Mouse (Mus musculus) liver, adult 2 months (tissue): ENCODE results near the gene Gart. TPM values are rescaled to one million over a fixed set of nuclear protein-coding genes. Genes with fewer than 3 reads are reported as not detected.
A peak's percentile ranks its signal among the peaks of the same experiment; 100 is the strongest.

ENCODE experiments used
- DNase-seq: peaks from one replicate; pipeline ENCODE4 v3.0.0-alpha.2; 2011; ENCODE audit warnings: low read depth, low spot score; ENCODE audit errors: extremely low read depth
- H3K27ac ChIP-seq: fragments of 200-500 bp; replicated peaks from 2 replicates; pipeline ENCODE4 v1.5.1; 2012; ENCODE audit warnings: low read depth, mild to moderate bottlenecking, control low read depth, inconsistent platforms, low read length; ENCODE audit not compliant: insufficient read depth
- H3K27me3 ChIP-seq: fragments of 200-500 bp; 2 replicates; pipeline ENCODE4 v1.6.1; 2012; ENCODE audit warnings: mild to moderate bottlenecking, moderate library complexity, low read length, inconsistent platforms; ENCODE audit not compliant: control insufficient read depth, insufficient read depth
- H3K36me3 ChIP-seq: fragments of 200-500 bp; 2 replicates; pipeline ENCODE4 v1.6.1; 2012; ENCODE audit warnings: low read length, inconsistent platforms; ENCODE audit not compliant: control insufficient read depth, insufficient read depth
- H3K4me1 ChIP-seq: fragments of 200-500 bp; 2 replicates; pipeline ENCODE4 v1.6.1; 2011; ENCODE audit warnings: low read length; ENCODE audit not compliant: control insufficient read depth, insufficient read depth
- H3K4me3 ChIP-seq: fragments of 200-500 bp; 2 replicates; pipeline ENCODE4 v1.5.1; 2011; ENCODE audit warnings: low read depth, mild to moderate bottlenecking, control low read depth, low read length, moderate library complexity; ENCODE audit not compliant: insufficient read depth
- H3K79me2 ChIP-seq: fragments of 200-500 bp; 2 replicates; pipeline ENCODE4 v1.6.1; 2012; ENCODE audit warnings: inconsistent platforms, mild to moderate bottlenecking, low read length, moderate library complexity; ENCODE audit not compliant: control insufficient read depth, insufficient read depth
- H3K9ac ChIP-seq: fragments of 200-500 bp; 2 replicates; pipeline ENCODE4 v1.6.1; 2012; ENCODE audit warnings: low read depth, mild to moderate bottlenecking, control low read depth, inconsistent platforms, low read length
- CTCF ChIP-seq: fragments of 200-500 bp; IDR thresholded peaks from 2 replicates; pipeline ENCODE4 v1.5.1; 2011; ENCODE audit warnings: low read depth, low read length, control low read depth
- POLR2A ChIP-seq: fragments of 200-500 bp; IDR thresholded peaks from 2 replicates; pipeline ENCODE4 v1.6.1; 2011; ENCODE audit warnings: low read length, control low read depth; ENCODE audit not compliant: insufficient read depth; ENCODE audit errors: extremely low read depth
- WGBS: fragments of 180-500 bp; shearing (Covaris S2); methylation state at CpG from one replicate; pipeline ENCODE4 v1.1.7; 2018; 5-methylcytosine and 5-hydroxymethylcytosine counted together
- polyA plus RNA-seq: library from polyadenylated mRNA; depleted of rRNA; stranded (reverse); fragments of >200 nt; gene quantifications from 2 replicates; pipeline ENCODE4 v1.2.3, GENCODE M21; 2012
- total RNA-seq: library from RNA; depleted of rRNA; stranded (reverse); fragments of >200 nt; gene quantifications from 2 replicates; pipeline ENCODE4 v1.2.3, GENCODE M21; 2014

Gart gene
- total and polyA plus RNA-seq, 2 experiments = 21.3 to 25.0 TPM

- 98% methylated on average over 9 of the region's 9 CpGs for WGBS
- H3K36me3 ChIP-seq = peaks cover 69% of the 10 kb centered on the region
- no peak for DNase-seq
Measured at GRCm38 (mm10) chr16:91655285-91655684, 8.5 kb upstream of the Gart start.

GRCm38 (mm10) chr16:91652191-91652590, 5.4 kb upstream of the Gart start:
- Histone ChIP-seq H3K9ac (no peak overlapping the region), H3K79me2 (peaks cover 38% of the 10 kb centered on the region), H3K4me1 (peaks cover 11% of the 10 kb centered on the region), H3K4me3 (no peak overlapping the region), H3K27ac (no peak overlapping the region), H3K36me3 (peaks cover 42% of the 10 kb centered on the region), H3K27me3 (no peaks in the 10 kb centered on the region)
- no peak for TF ChIP-seq CTCF
- TF ChIP-seq POLR2A = no peak
- no peak for DNase-seq
- WGBS = 93% methylated on average over 3 of the region's 3 CpGs

More at GRCm38 (mm10) chr16:91655285-91655684, 8.5 kb upstream of the Gart start:
- TF ChIP-seq POLR2A (no peak), CTCF (no peak)
- Histone ChIP-seq H3K4me3 (no peak overlapping the region), H3K4me1 (peaks cover 7% of the 10 kb centered on the region), H3K9ac (no peak overlapping the region), H3K27me3 (no peaks in the 10 kb centered on the region), H3K27ac (no peak overlapping the region), H3K79me2 (peaks cover 63% of the 10 kb centered on the region)

- Histone ChIP-seq H3K4me1 (peaks cover 13% of the 10 kb centered on the region), H3K79me2 (peaks cover 14% of the 10 kb centered on the region), H3K27me3 (no peaks in the 10 kb centered on the region), H3K27ac (no peak overlapping the region), H3K9ac (no peak overlapping the region), H3K4me3 (no peak overlapping the region), H3K36me3 (peaks cover 22% of the 10 kb centered on the region)
- TF ChIP-seq POLR2A (no peak), CTCF (no peak)
- DNase-seq = no peak
Measured at GRCm38 (mm10) chr16:91649781-91650180, 3.0 kb upstream of the Gart start.

- peaks cover 14% of the 10 kb centered on the region for H3K79me2 ChIP-seq
- H3K9ac ChIP-seq = peak overlapping the region; percentile 5; the same call in 1 of the 2 replicates
- H3K36me3 ChIP-seq = peaks cover 18% of the 10 kb centered on the region
- peaks cover 14% of the 10 kb centered on the region for H3K4me1 ChIP-seq
- H3K27me3 ChIP-seq = no peaks in the 10 kb centered on the region
- peak; percentile 65 for DNase-seq
- H3K4me3 ChIP-seq = no peak overlapping the region
- H3K27ac ChIP-seq = no peak overlapping the region
- 5% methylated on average over 3 of the region's 3 CpGs for WGBS
- TF ChIP-seq CTCF (no peak), POLR2A (no peak)
Measured at GRCm38 (mm10) chr16:91649246-91649645, 2.5 kb upstream of the Gart start.

GRCm38 (mm10) chr16:91648220-91648550, 1.4 kb upstream of the Gart start:
- peak overlapping the region; percentile 79 for H3K4me3 ChIP-seq
- no peak for TF ChIP-seq CTCF
- no peak for TF ChIP-seq POLR2A
- peak overlapping the region; percentile 86 for H3K9ac ChIP-seq
- peak; percentile 54 for DNase-seq
- peaks cover 14% of the 10 kb centered on the region for H3K4me1 ChIP-seq
- peak overlapping the region; percentile 92 for H3K27ac ChIP-seq
- WGBS = under 1% methylated on average over 25 of the region's 25 CpGs
- peaks cover 11% of the 10 kb centered on the region for H3K79me2 ChIP-seq
- H3K27me3 ChIP-seq = no peaks in the 10 kb centered on the region
- peaks cover 10% of the 10 kb centered on the region for H3K36me3 ChIP-seq

GRCm38 (mm10) chr16:91647461-91648219, 888 bp upstream of the Gart start, which contains the start of gene Son:
Son (plus strand) TSS chr16:91647506.
- Histone ChIP-seq H3K36me3 (peaks cover 10% of the 10 kb centered on the region), H3K27me3 (no peaks in the 10 kb centered on the region), H3K9ac (peak within 1 kb of the TSS; percentile 86), H3K4me1 (peaks cover 14% of the 10 kb centered on the region), H3K79me2 (peaks cover 11% of the 10 kb centered on the region), H3K27ac (peak within 1 kb of the TSS; percentile 93), H3K4me3 (peak within 1 kb of the TSS; percentile 79)
- peak; percentile 93 for DNase-seq
- TF ChIP-seq CTCF = no peak
- peak; percentile 90 for TF ChIP-seq POLR2A
- under 1% methylated on average over 69 of the region's 70 CpGs for WGBS
